26 mouse cellular contexts compared by ENCODE assay signal in genomic region chr13:59338436-59338835, GRCm38 (mm10).
"Had no signal": no experiment of that assay in that cellular context is flagged by ENCODE, and none has a peak within 500 bp of the region (broad histone marks: within the 10 kb centered on the region; RNA-seq: fewer than 3 reads in every experiment).

No protein-coding gene starts in this region.

- H3K27ac ChIP-seq: gastrocnemius, adult 2 months; heart, embryonic 10.5 days; hindbrain, embryonic 10.5 days; hindbrain, embryonic 12.5 days; hindbrain, embryonic 14.5 days; intestine, embryonic 15.5 days; layer of hippocampus, adult 2 months; left cerebral cortex, adult 2 months; limb, embryonic 10.5 days; limb, embryonic 12.5 days; liver, embryonic 13.5 days had no signal

- ATAC-seq: inflammation-experienced regulatory T-cells, adult 6 months; intestine, embryonic 15.5 days; intestine, postnatal 0 days had no signal

- H3K36me3 ChIP-seq: heart, embryonic 10.5 days; heart, embryonic 12.5 days; hindbrain, embryonic 10.5 days; hindbrain, embryonic 12.5 days; intestine, embryonic 15.5 days; limb, embryonic 10.5 days; limb, embryonic 12.5 days; liver, embryonic 13.5 days had no signal

- H3K4me1 ChIP-seq: heart, embryonic 10.5 days; heart, embryonic 12.5 days; hindbrain, embryonic 12.5 days; intestine, embryonic 15.5 days; liver, embryonic 13.5 days had no signal

- H3K4me3 ChIP-seq: gastrocnemius, adult 2 months; heart, embryonic 10.5 days; heart, embryonic 12.5 days; hindbrain, embryonic 10.5 days; hindbrain, embryonic 12.5 days; intestine, embryonic 15.5 days; layer of hippocampus, adult 2 months; left cerebral cortex, adult 2 months; limb, embryonic 10.5 days; limb, embryonic 12.5 days; liver, embryonic 13.5 days had no signal

- H3K27me3 ChIP-seq: heart, embryonic 12.5 days; hindbrain, embryonic 12.5 days; intestine, embryonic 15.5 days; limb, embryonic 12.5 days; liver, embryonic 13.5 days had no signal

- H3K4me2 ChIP-seq: heart, embryonic 12.5 days; hindbrain, embryonic 12.5 days; hindbrain, embryonic 14.5 days; intestine, embryonic 15.5 days; limb, embryonic 12.5 days; liver, embryonic 11.5 days; liver, embryonic 13.5 days had no signal

- H3K9ac ChIP-seq: heart, embryonic 12.5 days; hindbrain, embryonic 12.5 days; hindbrain, embryonic 14.5 days; intestine, embryonic 15.5 days; limb, embryonic 12.5 days; liver, embryonic 13.5 days had no signal

- H3K9me3 ChIP-seq: heart, embryonic 10.5 days; heart, embryonic 12.5 days; hindbrain, embryonic 12.5 days; intestine, embryonic 15.5 days; limb, embryonic 10.5 days; limb, embryonic 12.5 days; liver, embryonic 13.5 days had no signal

- DNase-seq: gastrocnemius, adult 2 months; gastrocnemius, postnatal 10 days; gastrocnemius, postnatal 25 days; heart, adult 18-20 months; heart, postnatal 10 days; heart, postnatal 4 days; kidney, adult 18-20 months; kidney, adult 8-10 months; kidney, postnatal 10 days; kidney, postnatal 25 days; kidney, postnatal 4 days; liver; liver, embryonic 13.5 days had no signal
